Mouse (Mus musculus) hindbrain, embryonic 14.5 days (tissue): ENCODE results near the gene Cdhr3. TPM values are rescaled to one million over a fixed set of nuclear protein-coding genes. Genes with fewer than 3 reads are reported as not detected.
A peak's percentile ranks its signal among the peaks of the same experiment; 100 is the strongest.

Experiments used
- ATAC-seq: fragments of 200-750 bp; cut with Nextera tagmentation; 2 replicates; pipeline ENCODE4 v1.8.0; 2017; ENCODE audit warnings: moderate number of reproducible peaks, mild to moderate bottlenecking, moderate TSS enrichment, moderate library complexity; ENCODE audit not compliant: low FRiP score
- DNase-seq: peaks from one replicate; pipeline ENCODE4 v3.0.0-alpha.2; 2015; ENCODE audit warnings: low spot score
- H3K27ac ChIP-seq: fragments of 300-500 bp; sonication (generic); 2 replicates; pipeline ENCODE4 v1.5.1; 2014; ENCODE audit warnings: mild to moderate bottlenecking, moderate library complexity
- H3K27me3 ChIP-seq: fragments of 300-500 bp; sonication (generic); 2 replicates; pipeline ENCODE4 v1.6.1; 2014; ENCODE audit warnings: mild to moderate bottlenecking, low read length, mixed read lengths; ENCODE audit not compliant: control insufficient read depth, insufficient read depth
- H3K36me3 ChIP-seq: fragments of 300-500 bp; sonication (generic); replicated peaks from 2 replicates; pipeline ENCODE4 v1.6.1; 2014; ENCODE audit not compliant: control insufficient read depth, insufficient read depth
- H3K4me1 ChIP-seq: fragments of 300-500 bp; sonication (generic); replicated peaks from 2 replicates; pipeline ENCODE4 v1.6.1; 2014; ENCODE audit warnings: antibody characterized with exemption, low read length, mixed read lengths; ENCODE audit not compliant: control insufficient read depth, insufficient read depth
- H3K4me2 ChIP-seq: fragments of 300-500 bp; sonication (generic); replicated peaks from 2 replicates; pipeline ENCODE4 v1.6.1; 2014; ENCODE audit warnings: mild to moderate bottlenecking, moderate library complexity
- H3K4me3 ChIP-seq: fragments of 300-500 bp; sonication (generic); replicated peaks from 2 replicates; pipeline ENCODE4 v1.5.1; 2014; ENCODE audit warnings: mild to moderate bottlenecking, low read length
- H3K9ac ChIP-seq: fragments of 300-500 bp; sonication (generic); 2 replicates; pipeline ENCODE4 v1.6.1; 2014
- H3K9me3 ChIP-seq: fragments of 300-500 bp; sonication (generic); 2 replicates; pipeline ENCODE4 v1.6.1; 2016; ENCODE audit warnings: low read length; ENCODE audit not compliant: control insufficient read depth
- WGBS: fragments of 180-500 bp; shearing (Covaris S2); extraction: QIAGEN DNeasy Blood & Tissue Kit; methylation state at CpG from one replicate; pipeline ENCODE4 v1.1.7; 2014; 5-methylcytosine and 5-hydroxymethylcytosine counted together
- polyA plus RNA-seq: library from polyadenylated mRNA; unstranded; fragments of >200 nt; fragmentation: Nextera tagmentation; extraction: Ambion mirVana; gene quantifications from 2 replicates; pipeline ENCODE4 v1.2.1, GENCODE M21; 2014

Gene Cdhr3
- polyA plus RNA-seq, 1 experiment from 2014 or later, result 0.32 TPM

DNA sequence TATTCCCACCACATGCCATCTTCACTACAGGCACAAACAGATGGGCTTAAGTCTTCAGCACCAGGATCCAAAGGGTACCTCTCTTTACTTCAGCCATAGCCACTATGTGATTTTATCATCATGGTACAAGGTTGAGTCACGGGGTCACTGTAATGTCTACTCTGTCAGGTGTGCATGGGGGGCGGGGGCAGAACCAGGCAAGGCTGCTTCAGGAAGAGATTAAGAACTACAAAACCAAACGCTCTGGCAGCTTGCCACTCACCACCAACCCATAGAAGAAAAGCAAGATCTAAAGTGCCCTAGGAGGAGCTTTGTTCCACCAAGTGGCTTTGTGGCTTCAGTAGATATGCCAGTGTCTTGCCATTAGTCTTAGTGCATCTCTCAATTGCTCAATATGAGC is 44.3 kb downstream of the Cdhr3 start:
- H3K4me3 ChIP-seq, result no peak overlapping the region

DNA sequence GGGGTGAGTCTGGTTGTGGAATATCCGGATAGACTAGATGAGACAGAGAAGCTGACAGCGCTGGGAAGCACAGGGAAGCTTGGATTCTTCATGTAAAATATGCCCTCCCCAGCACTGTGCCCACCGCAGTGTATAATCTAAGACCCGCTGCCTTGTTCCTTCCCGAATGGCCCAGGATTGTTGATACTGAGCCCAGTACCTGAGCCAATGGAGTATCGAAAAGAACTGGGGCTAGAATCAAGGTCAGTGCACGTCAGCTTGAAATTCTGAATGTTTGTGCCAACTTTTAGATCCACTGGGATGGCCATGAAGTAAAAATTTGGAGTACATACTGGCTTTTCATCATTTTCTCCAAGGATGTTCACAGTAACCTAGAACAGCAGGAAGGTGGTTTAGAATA is 46.2 kb downstream of the Cdhr3 start:
- ATAC-seq (peak; percentile 26; the same call in 1 of the 2 replicates), DNase-seq (no peak)
- H3K9me3 ChIP-seq, result no peaks in the 10 kb centered on the region
- H3K4me3 ChIP-seq, result no peak overlapping the region
- H3K4me1 ChIP-seq, result peaks cover 23% of the 10 kb centered on the region
- 80% methylated on average over 7 of the region's 7 CpGs for WGBS
- no peak overlapping the region for H3K9ac ChIP-seq
- peak overlapping the region; percentile 33; the same call in 1 of the 2 replicates for H3K27ac ChIP-seq
- no peak overlapping the region for H3K4me2 ChIP-seq
- H3K36me3 ChIP-seq, result no peaks in the 10 kb centered on the region
- no peaks in the 10 kb centered on the region for H3K27me3 ChIP-seq

More for the DNA sequence above, 44.3 kb downstream of the Cdhr3 start:
- Histone ChIP-seq H3K36me3 (no peaks in the 10 kb centered on the region), H3K9me3 (no peaks in the 10 kb centered on the region), H3K9ac (no peak overlapping the region), H3K27ac (no peak overlapping the region), H3K27me3 (no peaks in the 10 kb centered on the region), H3K4me1 (peaks cover 23% of the 10 kb centered on the region), H3K4me2 (no peak overlapping the region)
- DNase-seq (no peak), ATAC-seq (no peak)
- WGBS, result 91% methylated on average over 3 of the region's 3 CpGs

DNA sequence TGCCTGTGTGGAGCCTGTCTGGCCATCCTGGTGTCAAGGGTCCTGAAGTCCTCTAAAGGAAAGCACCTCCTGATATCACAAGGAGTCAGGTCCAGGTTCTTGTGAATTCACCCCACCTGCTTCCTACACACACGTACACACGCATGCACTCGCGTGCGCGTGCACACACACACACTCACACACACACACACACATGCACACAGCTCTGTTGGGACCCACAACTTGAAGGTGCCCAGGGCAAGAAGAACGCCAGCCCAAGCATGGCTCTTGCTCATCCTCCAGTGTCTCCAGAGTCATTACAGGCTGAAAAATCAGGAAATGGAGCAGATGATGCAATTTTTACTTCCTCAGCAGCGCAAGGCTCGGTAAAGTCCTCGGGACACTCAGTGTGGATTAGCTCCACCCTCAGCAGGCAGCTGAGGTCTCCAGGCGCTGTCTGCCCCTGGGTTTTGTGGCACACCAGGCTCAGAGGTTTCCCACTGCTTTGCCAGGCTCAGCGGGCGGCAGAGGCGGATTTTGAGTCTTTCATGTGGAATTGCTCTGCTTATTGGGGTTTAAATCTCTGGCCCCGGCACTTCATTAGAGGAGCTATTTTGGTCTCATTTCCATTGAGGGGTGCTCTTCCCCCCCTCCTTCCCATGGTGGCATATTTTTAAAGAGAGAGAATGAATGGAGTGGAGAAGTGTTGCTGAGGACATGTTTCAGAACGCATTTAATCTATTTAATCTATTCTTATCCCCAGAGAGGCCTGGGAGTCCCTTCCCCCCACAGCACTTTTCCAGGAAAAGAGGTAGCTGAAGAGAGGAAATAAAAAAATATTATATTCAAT is 46.9 kb downstream of the Cdhr3 start:
- WGBS, result 46% methylated on average over 16 of the region's 16 CpGs
- ATAC-seq, result peak; percentile 32; the same call in 1 of the 2 replicates
- Histone ChIP-seq H3K4me3 (no peak overlapping the region), H3K9me3 (no peaks in the 10 kb centered on the region), H3K27me3 (no peaks in the 10 kb centered on the region), H3K9ac (peak overlapping the region; percentile 21; the same call in 1 of the 2 replicates), H3K27ac (peak overlapping the region; percentile 33), H3K4me1 (peaks cover 23% of the 10 kb centered on the region), H3K36me3 (no peaks in the 10 kb centered on the region), H3K4me2 (0 out of 2 replicates have a peak overlapping the region, but pooled peaks have one; percentile 27)
- no peak for DNase-seq

DNA sequence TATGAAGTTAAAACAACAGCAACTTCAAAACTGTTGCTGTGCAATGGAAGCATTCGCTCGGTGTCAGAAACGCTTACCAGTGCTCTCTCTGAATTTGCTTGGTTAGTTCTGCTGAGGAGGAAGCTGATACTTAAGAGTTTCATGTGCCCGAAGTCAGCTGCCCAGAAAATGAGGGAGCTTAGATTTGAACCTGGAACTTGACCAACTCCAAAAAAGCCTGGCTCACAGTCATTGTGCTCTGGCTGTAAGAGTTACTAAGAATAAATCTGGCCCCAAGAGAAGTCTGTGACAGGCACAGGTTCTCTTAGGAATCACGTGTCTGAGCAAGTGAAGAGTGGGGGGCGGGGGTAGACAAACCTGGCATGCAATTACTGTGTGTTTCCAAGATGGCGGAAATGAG is 51.2 kb downstream of the Cdhr3 start:
- Histone ChIP-seq H3K27me3 (no peaks in the 10 kb centered on the region), H3K36me3 (no peaks in the 10 kb centered on the region), H3K9me3 (no peaks in the 10 kb centered on the region), H3K9ac (no peak overlapping the region), H3K4me1 (peaks cover 19% of the 10 kb centered on the region), H3K4me2 (no peak overlapping the region), H3K27ac (no peak overlapping the region), H3K4me3 (no peak overlapping the region)
- no peak for ATAC-seq
- 87% methylated on average over 7 of the region's 7 CpGs for WGBS
- DNase-seq, result no peak

DNA sequence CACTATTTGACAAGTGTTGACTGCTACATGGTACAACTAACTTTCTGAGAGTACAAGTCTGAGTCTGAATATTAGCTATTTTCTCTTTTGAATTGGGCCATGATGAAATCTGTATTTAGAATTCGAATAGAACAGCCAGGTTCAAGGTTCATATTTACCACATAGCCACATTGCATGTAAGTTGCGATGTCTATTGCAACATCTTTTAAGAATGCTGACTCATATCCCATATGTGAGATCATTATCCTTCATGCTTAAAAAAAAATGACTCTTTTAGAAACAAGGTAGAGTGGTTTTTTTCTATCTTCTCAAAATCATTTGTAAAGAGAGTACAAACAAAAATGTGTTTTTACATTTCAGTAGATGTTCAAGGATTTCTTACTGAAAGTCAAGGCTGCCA is 51.9 kb downstream of the Cdhr3 start:
- 94% methylated on average over 2 of the region's 2 CpGs for WGBS
- H3K36me3 ChIP-seq, result no peaks in the 10 kb centered on the region
- H3K4me1 ChIP-seq, result peaks cover 19% of the 10 kb centered on the region
- no peak overlapping the region for H3K4me3 ChIP-seq
- H3K9me3 ChIP-seq, result no peaks in the 10 kb centered on the region
- H3K27me3 ChIP-seq, result no peaks in the 10 kb centered on the region
- no peak for ATAC-seq
- no peak for DNase-seq
- H3K4me2 ChIP-seq, result no peak overlapping the region
- no peak overlapping the region for H3K9ac ChIP-seq
- H3K27ac ChIP-seq, result no peak overlapping the region

DNA sequence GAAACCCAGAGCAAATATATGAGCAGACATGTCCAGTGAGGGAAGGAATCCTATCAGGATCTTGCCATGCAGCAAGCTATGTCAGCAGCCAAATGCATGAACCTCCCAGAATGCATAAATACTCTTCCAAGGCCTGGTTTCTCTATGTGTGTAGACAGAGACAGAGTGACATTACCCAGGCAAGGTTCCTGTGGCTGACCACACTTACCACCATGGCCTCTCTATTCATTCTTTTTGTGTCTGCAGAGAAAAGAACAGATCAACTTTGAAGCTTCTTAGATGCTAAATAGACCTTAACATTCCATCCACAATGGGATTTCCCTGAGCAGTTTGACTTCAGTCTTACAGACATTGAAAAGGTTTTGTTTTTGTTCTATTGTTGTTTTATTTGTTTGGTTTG is 54.0 kb downstream of the Cdhr3 start:
- no peak for ATAC-seq
- H3K36me3 ChIP-seq, result no peaks in the 10 kb centered on the region
- no peak overlapping the region for H3K9ac ChIP-seq
- H3K9me3 ChIP-seq, result no peaks in the 10 kb centered on the region
- H3K27ac ChIP-seq, result no peak overlapping the region
- H3K27me3 ChIP-seq, result no peaks in the 10 kb centered on the region
- no peak overlapping the region for H3K4me2 ChIP-seq
- peaks cover 18% of the 10 kb centered on the region for H3K4me1 ChIP-seq
- no peak for DNase-seq
- H3K4me3 ChIP-seq, result no peak overlapping the region

DNA sequence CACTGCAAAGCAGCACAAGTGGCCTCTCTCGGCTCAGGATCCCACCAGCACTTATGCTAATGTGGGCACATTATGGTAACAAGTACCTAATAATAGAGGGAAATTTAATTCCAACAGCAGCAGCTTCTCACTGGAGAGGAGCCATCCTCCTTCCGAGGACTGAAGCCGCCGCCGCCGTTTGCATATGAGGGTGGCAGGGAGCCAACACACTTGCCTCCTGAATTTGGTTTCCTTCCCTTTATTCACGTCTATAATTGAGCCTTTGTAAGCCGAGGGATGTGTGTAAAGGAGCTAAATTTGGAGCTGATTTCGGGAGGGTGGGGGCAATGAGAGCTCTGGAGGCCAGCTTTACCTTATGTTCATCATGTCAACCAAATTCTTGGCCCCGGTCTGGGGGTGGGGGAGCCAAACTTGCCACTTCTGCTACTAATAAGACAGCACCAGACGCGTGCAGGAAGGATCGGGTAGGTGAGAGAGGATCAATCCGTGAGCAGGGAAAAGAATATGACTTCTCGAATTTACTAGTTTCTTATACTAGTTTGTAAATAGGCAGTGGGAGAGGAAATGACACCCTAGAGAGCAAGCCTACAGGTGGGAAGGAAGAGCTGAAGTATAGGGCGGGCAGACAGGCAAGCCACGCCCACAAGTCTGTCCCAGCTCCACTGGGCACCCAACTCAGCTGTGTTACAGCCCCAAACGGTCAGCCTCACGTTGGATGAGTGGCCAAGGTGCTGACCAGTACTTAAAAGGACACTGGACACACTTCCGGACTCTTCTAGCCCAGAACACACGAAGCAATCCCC is 56.8 kb downstream of the Cdhr3 start:
- ATAC-seq (peak; percentile 89), DNase-seq (peak; percentile 83)
- Histone ChIP-seq H3K9me3 (no peaks in the 10 kb centered on the region), H3K9ac (peak overlapping the region; percentile 2; the same call in 1 of the 2 replicates), H3K36me3 (no peaks in the 10 kb centered on the region), H3K27ac (peak overlapping the region; percentile 72), H3K4me2 (peak overlapping the region; percentile 39), H3K4me1 (peaks cover 18% of the 10 kb centered on the region), H3K4me3 (no peak overlapping the region), H3K27me3 (no peaks in the 10 kb centered on the region)
- 15% methylated on average over 21 of the region's 21 CpGs for WGBS

DNA sequence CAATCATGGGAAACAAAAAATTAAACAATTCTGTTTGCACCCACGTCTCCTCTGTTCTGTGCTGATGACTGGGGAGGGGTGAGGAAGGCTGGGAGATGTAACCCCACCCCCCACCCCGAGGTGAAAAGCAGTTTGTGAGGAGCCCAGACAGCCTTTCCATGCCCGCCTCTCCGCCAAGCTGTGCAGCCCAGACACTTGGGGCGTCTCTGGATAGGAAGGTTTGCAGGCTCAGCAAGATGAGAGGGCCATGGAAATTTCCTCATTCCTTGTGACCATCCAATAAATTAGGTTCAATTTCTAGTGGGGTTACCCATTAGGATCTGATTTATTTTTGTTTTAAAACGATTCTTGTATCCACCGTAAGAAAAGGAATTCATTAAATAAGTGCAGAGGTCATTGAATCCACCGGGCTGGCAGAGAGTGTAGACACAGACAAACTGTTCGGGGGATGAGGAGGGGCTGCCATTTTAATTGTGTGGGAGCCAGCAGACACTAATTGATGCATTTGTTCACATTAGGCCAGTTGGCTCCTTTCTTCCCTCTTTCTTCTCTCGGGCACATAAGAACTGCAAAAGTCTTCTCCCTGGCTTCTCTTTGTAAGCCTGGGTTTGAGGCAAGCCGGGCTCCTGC is 57.5 kb downstream of the Cdhr3 start:
- Histone ChIP-seq H3K9me3 (no peaks in the 10 kb centered on the region), H3K27me3 (no peaks in the 10 kb centered on the region), H3K27ac (peak overlapping the region; percentile 72), H3K4me3 (no peak overlapping the region), H3K4me1 (peaks cover 18% of the 10 kb centered on the region), H3K36me3 (no peaks in the 10 kb centered on the region), H3K4me2 (peak overlapping the region; percentile 39), H3K9ac (peak overlapping the region; percentile 2; the same call in 1 of the 2 replicates)
- 10% methylated on average over 11 of the region's 11 CpGs for WGBS
- ATAC-seq (peak; percentile 84), DNase-seq (no peak)
